Mouse (Mus musculus) heart, embryonic 11.5 days (tissue): ENCODE data around the gene Cacna1b. TPM values are rescaled to one million over a fixed set of nuclear protein-coding genes. Genes with fewer than 3 reads are reported as not detected.

ENCODE experiments used
- ATAC-seq: fragments of 200-750 bp; cut with Nextera tagmentation; replicated peaks from 2 replicates; pipeline ENCODE4 v1.8.0; 2017; ENCODE audit warnings: moderate library complexity; ENCODE audit not compliant: insufficient number of reproducible peaks, low FRiP score, low TSS enrichment
- H3K27ac ChIP-seq: fragments of 300-500 bp; sonication (generic); 2 replicates; pipeline ENCODE4 v1.5.1; 2014; ENCODE audit warnings: mild to moderate bottlenecking, low read depth, low read length
- H3K27me3 ChIP-seq: fragments of 300-500 bp; sonication (generic); 2 replicates; pipeline ENCODE4 v1.6.1; 2014; ENCODE audit warnings: mild to moderate bottlenecking, low read length, mixed read lengths; ENCODE audit not compliant: control insufficient read depth, insufficient read depth
- H3K36me3 ChIP-seq: fragments of 300-500 bp; sonication (generic); 2 replicates; pipeline ENCODE4 v1.6.1; 2014; ENCODE audit warnings: mild to moderate bottlenecking, low read length, moderate library complexity, mixed read lengths; ENCODE audit not compliant: control insufficient read depth, insufficient read depth
- H3K4me1 ChIP-seq: fragments of 300-500 bp; sonication (generic); 2 replicates; pipeline ENCODE4 v1.6.1; 2014; ENCODE audit warnings: low read length; ENCODE audit not compliant: control insufficient read depth, insufficient read depth
- H3K4me2 ChIP-seq: fragments of 300-500 bp; sonication (generic); 2 replicates; pipeline ENCODE4 v1.6.1; 2014; ENCODE audit warnings: mild to moderate bottlenecking, moderate library complexity
- H3K4me3 ChIP-seq: fragments of 300-500 bp; sonication (generic); 2 replicates; pipeline ENCODE4 v1.5.1; 2014; ENCODE audit warnings: low read depth, low read length
- H3K9ac ChIP-seq: fragments of 300-500 bp; sonication (generic); 2 replicates; pipeline ENCODE4 v1.6.1; 2014; ENCODE audit warnings: mild to moderate bottlenecking, low read depth, low read length, moderate library complexity
- H3K9me3 ChIP-seq: fragments of 300-500 bp; sonication (generic); replicated peaks from 2 replicates; pipeline ENCODE4 v1.6.1; 2016; ENCODE audit warnings: low read length; ENCODE audit not compliant: control insufficient read depth
- WGBS: fragments of 180-500 bp; shearing (Covaris S2); extraction: QIAGEN DNeasy Blood & Tissue Kit; methylation state at CpG from one replicate; pipeline ENCODE4 v1.1.7; 2014; ENCODE audit not compliant: insufficient replicate concordance; 5-methylcytosine and 5-hydroxymethylcytosine counted together
- polyA plus RNA-seq: library from polyadenylated mRNA; unstranded; fragments of >200 nt; fragmentation: Nextera tagmentation; extraction: Ambion mirVana; gene quantifications from 2 replicates; pipeline ENCODE4 v1.2.1, GENCODE M21; 2014

The Cacna1b gene
- polyA plus RNA-seq, 1 experiment from 2014 or later = 0.23 TPM

GRCm38 (mm10) chr2:24747878-24748277, 15.1 kb downstream of the Cacna1b start:
- Histone ChIP-seq H3K9ac (no peak overlapping the region), H3K4me3 (no peak overlapping the region), H3K4me1 (no peaks in the 10 kb centered on the region), H3K36me3 (no peaks in the 10 kb centered on the region), H3K27me3 (no peaks in the 10 kb centered on the region), H3K4me2 (no peak overlapping the region), H3K9me3 (no peaks in the 10 kb centered on the region), H3K27ac (no peak overlapping the region)
- 67% methylated on average over 7 of the region's 7 CpGs for WGBS
- ATAC-seq = no peak

- 79% methylated on average over 5 of the region's 5 CpGs for WGBS
- Histone ChIP-seq H3K9ac (no peak overlapping the region), H3K9me3 (no peaks in the 10 kb centered on the region), H3K27ac (no peak overlapping the region), H3K36me3 (no peaks in the 10 kb centered on the region), H3K4me2 (no peak overlapping the region), H3K27me3 (no peaks in the 10 kb centered on the region), H3K4me1 (no peaks in the 10 kb centered on the region), H3K4me3 (no peak overlapping the region)
- ATAC-seq = no peak
These were observed 23.3 kb downstream of the Cacna1b start for GRCm38 (mm10) chr2:24739701-24740100.

GRCm38 (mm10) chr2:24733157-24733556, 29.8 kb downstream of the Cacna1b start:
- H3K4me3 ChIP-seq = no peak overlapping the region
- no peaks in the 10 kb centered on the region for H3K27me3 ChIP-seq
- H3K9ac ChIP-seq = no peak overlapping the region
- no peaks in the 10 kb centered on the region for H3K9me3 ChIP-seq
- 64% methylated on average over 4 of the region's 4 CpGs for WGBS
- H3K4me1 ChIP-seq = no peaks in the 10 kb centered on the region
- no peak overlapping the region for H3K27ac ChIP-seq
- ATAC-seq = no peak
- no peak overlapping the region for H3K4me2 ChIP-seq
- no peaks in the 10 kb centered on the region for H3K36me3 ChIP-seq

- no peaks in the 10 kb centered on the region for H3K4me1 ChIP-seq
- H3K27me3 ChIP-seq = no peaks in the 10 kb centered on the region
- no peak overlapping the region for H3K9ac ChIP-seq
- no peak for ATAC-seq
- 79% methylated on average over 4 of the region's 4 CpGs for WGBS
- no peak overlapping the region for H3K4me2 ChIP-seq
- H3K4me3 ChIP-seq = no peak overlapping the region
- no peaks in the 10 kb centered on the region for H3K36me3 ChIP-seq
- H3K27ac ChIP-seq = no peak overlapping the region
- H3K9me3 ChIP-seq = no peaks in the 10 kb centered on the region
These were observed 37.1 kb downstream of the Cacna1b start for GRCm38 (mm10) chr2:24725865-24726264.

GRCm38 (mm10) chr2:24719645-24720379, 43.1 kb downstream of the Cacna1b start:
- Histone ChIP-seq H3K9me3 (no peaks in the 10 kb centered on the region), H3K27ac (no peak overlapping the region), H3K9ac (no peak overlapping the region), H3K27me3 (no peaks in the 10 kb centered on the region), H3K4me2 (no peak overlapping the region), H3K4me1 (no peaks in the 10 kb centered on the region), H3K36me3 (no peaks in the 10 kb centered on the region), H3K4me3 (no peak overlapping the region)
- no peak for ATAC-seq
- 87% methylated on average over 14 of the region's 14 CpGs for WGBS

GRCm38 (mm10) chr2:24718906-24719305, 44.0 kb downstream of the Cacna1b start:
- no peaks in the 10 kb centered on the region for H3K27me3 ChIP-seq
- H3K9me3 ChIP-seq = no peaks in the 10 kb centered on the region
- H3K36me3 ChIP-seq = no peaks in the 10 kb centered on the region
- 79% methylated on average over 4 of the region's 4 CpGs for WGBS
- no peaks in the 10 kb centered on the region for H3K4me1 ChIP-seq
- no peak overlapping the region for H3K4me3 ChIP-seq
- no peak overlapping the region for H3K9ac ChIP-seq
- no peak for ATAC-seq
- no peak overlapping the region for H3K4me2 ChIP-seq
- H3K27ac ChIP-seq = no peak overlapping the region

- whole genome bisulfite sequencing = 70% methylated on average over 7 of the region's 7 CpGs
- H3K4me1 ChIP-seq = no peaks in the 10 kb centered on the region
- H3K9me3 ChIP-seq = no peaks in the 10 kb centered on the region
- H3K4me2 ChIP-seq = no peak overlapping the region
- H3K4me3 ChIP-seq = no peak overlapping the region
- no peaks in the 10 kb centered on the region for H3K27me3 ChIP-seq
- H3K9ac ChIP-seq = no peak overlapping the region
- H3K27ac ChIP-seq = no peak overlapping the region
- no peaks in the 10 kb centered on the region for H3K36me3 ChIP-seq
- ATAC-seq = no peak
These were observed 45.0 kb downstream of the Cacna1b start for GRCm38 (mm10) chr2:24717963-24718362.

- Histone ChIP-seq H3K9me3 (no peaks in the 10 kb centered on the region), H3K27me3 (no peaks in the 10 kb centered on the region), H3K9ac (no peak overlapping the region), H3K4me3 (no peak overlapping the region), H3K27ac (no peak overlapping the region), H3K4me2 (no peak overlapping the region), H3K36me3 (no peaks in the 10 kb centered on the region), H3K4me1 (no peaks in the 10 kb centered on the region)
- ATAC-seq = no peak
- WGBS = 79% methylated on average over 4 of the region's 4 CpGs
These were observed 45.5 kb downstream of the Cacna1b start for GRCm38 (mm10) chr2:24717461-24717860.

- Histone ChIP-seq H3K27ac (no peak overlapping the region), H3K4me1 (no peaks in the 10 kb centered on the region), H3K4me2 (no peak overlapping the region), H3K27me3 (no peaks in the 10 kb centered on the region), H3K36me3 (no peaks in the 10 kb centered on the region), H3K4me3 (no peak overlapping the region), H3K9ac (no peak overlapping the region), H3K9me3 (no peaks in the 10 kb centered on the region)
- 70% methylated on average over 10 of the region's 10 CpGs for WGBS
- no peak for ATAC-seq
These were observed 57.0 kb downstream of the Cacna1b start for GRCm38 (mm10) chr2:24705929-24706328.
